Mouse (Mus musculus) layer of hippocampus, adult 2 months (tissue): ENCODE measurements around the gene Sbno2. TPM values are rescaled to one million over a fixed set of nuclear protein-coding genes. Genes with fewer than 3 reads are reported as not detected.
"Not testable (repeated sequence)": the region's sequence is repeated elsewhere in the genome, so short reads cannot be mapped to it uniquely, and the experiment has no call there.

Experiments
- DNase-seq, 2 experiments: peaks; one replicate each; pipeline ENCODE4 v3.0.0; 2022; ENCODE audit warnings: low spot score in 2 of 2
- H3K27ac ChIP-seq: fragments of 200-600 bp; 2 replicates; pipeline ENCODE4 v1.8.1; 2022
- H3K4me3 ChIP-seq: fragments of 200-600 bp; 2 replicates; pipeline ENCODE4 v1.8.1; 2022; ENCODE audit warnings: mild to moderate bottlenecking
- CTCF ChIP-seq: fragments of 200-600 bp; conservative IDR thresholded peaks from 2 replicates; pipeline ENCODE4 v1.8.1; 2022; ENCODE audit warnings: antibody characterized with exemption, mild to moderate bottlenecking, moderate library complexity
- total RNA-seq, 2 experiments: library from RNA; stranded (reverse); gene quantifications; 2 replicates each; pipeline ENCODE4 v1.2.3; 2021

Gene Sbno2
- total RNA-seq, 2 experiments from 2014 or later: 22.4 to 23.4 TPM

- peak; percentile 68 for TF ChIP-seq CTCF
- Histone ChIP-seq H3K4me3 (peak overlapping the region; percentile 96), H3K27ac (peak overlapping the region; percentile 98)
- peak in 1 of 2 experiments; percentile 46 for DNase-seq
Measured at GRCm38 (mm10) chr10:80053831-80054815, 51.2 kb downstream of the Sbno2 start.

GRCm38 (mm10) chr10:80053259-80053780 is 52.1 kb downstream of the Sbno2 start:
- peak overlapping the region; percentile 96 for H3K4me3 ChIP-seq
- no peak for TF ChIP-seq CTCF
- peak overlapping the region; percentile 98 for H3K27ac ChIP-seq
- DNase-seq: peak; percentile 99 to 100

- TF ChIP-seq CTCF: no peak
Measured at GRCm38 (mm10) chr10:80052374-80052764, 53.0 kb downstream of the Sbno2 start.

GRCm38 (mm10) chr10:80051618-80052373 is 53.6 kb downstream of the Sbno2 start:
- Histone ChIP-seq H3K27ac (peak overlapping the region; percentile 36; the same call in 1 of the 2 replicates), H3K4me3 (no peak overlapping the region)
- no peak for TF ChIP-seq CTCF
- DNase-seq: no peak

More at GRCm38 (mm10) chr10:80052374-80052764, 53.0 kb downstream of the Sbno2 start:
- H3K27ac ChIP-seq: peak overlapping the region; percentile 7; the same call in 1 of the 2 replicates
- no peak overlapping the region for H3K4me3 ChIP-seq
- DNase-seq: no peak

GRCm38 (mm10) chr10:80050885-80051617 is 54.3 kb downstream of the Sbno2 start:
- DNase-seq: no peak
- no peak overlapping the region for H3K4me3 ChIP-seq
- peak overlapping the region; percentile 43; the same call in 1 of the 2 replicates for H3K27ac ChIP-seq
- TF ChIP-seq CTCF: no peak

- H3K4me3 ChIP-seq: no peak overlapping the region
- no peak for DNase-seq
- TF ChIP-seq CTCF: no peak
- peak overlapping the region; percentile 43 for H3K27ac ChIP-seq
Measured at GRCm38 (mm10) chr10:80050244-80050643, 55.1 kb downstream of the Sbno2 start.

- H3K4me3 ChIP-seq: no peak overlapping the region
- DNase-seq: no peak
- H3K27ac ChIP-seq: peak overlapping the region; percentile 84
- no peak for TF ChIP-seq CTCF
Measured at GRCm38 (mm10) chr10:80048834-80049233, 56.5 kb downstream of the Sbno2 start.

GRCm38 (mm10) chr10:80048396-80048795 is 57.0 kb downstream of the Sbno2 start:
- no peak for DNase-seq
- H3K4me3 ChIP-seq: no peak overlapping the region
- H3K27ac ChIP-seq: peak overlapping the region; percentile 84
- TF ChIP-seq CTCF: no peak

- no peak for TF ChIP-seq CTCF
- DNase-seq: no peak
Measured at GRCm38 (mm10) chr10:80047041-80047565, 58.3 kb downstream of the Sbno2 start, which contains the start of gene Gpx4. TSS of gene Gpx4 (plus strand) at chr10:80047166.

GRCm38 (mm10) chr10:80045766-80046165 is 59.6 kb downstream of the Sbno2 start:
- Histone ChIP-seq H3K27ac (no peak overlapping the region), H3K4me3 (no peak overlapping the region)
- no peak for TF ChIP-seq CTCF
- no peak for DNase-seq

More at GRCm38 (mm10) chr10:80047041-80047565, 58.3 kb downstream of the Sbno2 start, which contains the start of gene Gpx4:
- no peak within 1 kb of the TSS for H3K4me3 ChIP-seq
- H3K27ac ChIP-seq: peak within 1 kb of the TSS; percentile 84

- H3K27ac ChIP-seq, DNase-seq, H3K4me3 ChIP-seq: not testable (repeated sequence)
Measured at GRCm38 (mm10) chr10:80045364-80045763, 60.0 kb downstream of the Sbno2 start.

GRCm38 (mm10) chr10:80044087-80044486 is 61.3 kb downstream of the Sbno2 start:
- Histone ChIP-seq H3K4me3 (no peak overlapping the region), H3K27ac (peak overlapping the region; percentile 75)
- TF ChIP-seq CTCF: no peak
- no peak for DNase-seq

- not testable (repeated sequence) for DNase-seq, H3K27ac ChIP-seq, H3K4me3 ChIP-seq
Measured at GRCm38 (mm10) chr10:80041409-80042060, 63.8 kb downstream of the Sbno2 start.
